Mouse (Mus musculus): Measurements from ENCODE around the gene Elavl4.

The Elavl4 gene

DNA sequence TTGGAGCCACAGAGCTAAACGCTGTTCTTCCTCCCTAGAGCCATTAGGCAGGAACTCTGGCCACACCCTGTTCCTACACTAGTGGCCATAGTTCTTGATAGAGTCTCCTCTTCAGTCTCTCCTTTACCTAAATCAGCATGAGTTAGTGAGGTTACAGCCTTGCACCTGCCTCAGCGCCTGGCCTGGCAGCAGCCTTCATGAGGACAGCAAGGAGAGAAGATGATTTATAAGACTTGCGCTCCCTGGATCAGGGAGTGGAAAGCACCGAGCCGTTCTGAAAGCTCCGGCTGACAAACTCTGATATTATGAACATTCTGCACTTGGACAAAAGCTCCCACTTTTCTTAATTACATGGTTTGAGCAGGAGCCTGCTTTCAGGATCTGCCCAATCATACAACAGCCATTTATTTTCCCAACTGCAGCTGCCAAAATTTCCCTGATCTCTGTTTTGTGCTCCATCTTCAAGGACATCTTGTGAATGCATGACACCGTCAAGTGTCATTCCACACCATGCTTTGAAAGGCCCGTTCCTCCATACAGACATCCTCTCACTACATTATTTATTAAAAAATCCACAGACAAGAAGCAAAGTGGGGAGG is 87.3 kb downstream of the Elavl4 start:
- DNase-seq (ENCODE audit: low spot score): no peak

DNA sequence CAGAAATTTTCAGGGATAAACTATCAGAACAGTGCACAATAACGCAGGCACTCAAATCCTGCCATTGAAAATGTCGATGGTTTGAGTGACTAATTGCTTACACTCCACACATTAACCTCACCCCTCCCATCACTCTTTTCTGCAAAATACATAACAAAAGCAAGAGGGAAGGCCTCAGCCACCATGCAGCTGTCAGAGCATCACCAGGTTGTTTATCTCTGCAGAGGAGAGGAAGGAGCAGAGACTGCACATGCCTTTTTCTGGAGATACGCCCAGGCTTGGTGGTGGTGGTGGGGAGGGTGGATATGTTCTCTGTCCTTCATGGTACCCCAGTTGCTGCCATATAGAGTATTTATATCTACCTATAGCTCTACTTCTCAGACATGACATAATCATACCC is 94.3 kb downstream of the Elavl4 start:
- DNase-seq (ENCODE audit: low spot score): no peak

GRCm38 (mm10) chr4:110255617-110256016 is 96.1 kb downstream of the Elavl4 start:
- no peak for DNase-seq (ENCODE audit: low spot score)

- DNase-seq (ENCODE audit: low spot score): no peak
Measured at GRCm38 (mm10) chr4:110250055-110250454, 101.7 kb downstream of the Elavl4 start.

DNA sequence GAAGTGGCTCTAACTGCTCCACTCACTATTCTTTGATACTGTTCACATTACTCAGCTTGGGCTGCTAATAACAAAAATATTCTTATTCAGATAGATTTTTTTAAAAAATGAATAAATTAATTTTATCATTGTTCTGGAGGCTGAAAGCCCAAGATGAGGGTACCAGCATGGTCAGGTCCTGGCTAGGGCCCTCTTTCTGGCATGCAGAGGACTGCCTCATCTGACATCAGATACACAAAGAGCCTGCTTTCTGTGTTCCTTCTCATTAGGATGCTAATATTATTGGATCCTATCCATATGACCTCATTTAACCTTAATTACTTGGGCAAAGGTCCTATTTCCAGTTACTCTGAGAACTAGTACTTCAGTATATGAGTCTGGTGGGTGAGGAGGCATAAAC is 108.8 kb downstream of the Elavl4 start:
- DNase-seq (ENCODE audit: low spot score): no peak

- no peak for DNase-seq (ENCODE audit: low spot score)
Measured at GRCm38 (mm10) chr4:110234554-110234953, 117.2 kb downstream of the Elavl4 start.

DNA sequence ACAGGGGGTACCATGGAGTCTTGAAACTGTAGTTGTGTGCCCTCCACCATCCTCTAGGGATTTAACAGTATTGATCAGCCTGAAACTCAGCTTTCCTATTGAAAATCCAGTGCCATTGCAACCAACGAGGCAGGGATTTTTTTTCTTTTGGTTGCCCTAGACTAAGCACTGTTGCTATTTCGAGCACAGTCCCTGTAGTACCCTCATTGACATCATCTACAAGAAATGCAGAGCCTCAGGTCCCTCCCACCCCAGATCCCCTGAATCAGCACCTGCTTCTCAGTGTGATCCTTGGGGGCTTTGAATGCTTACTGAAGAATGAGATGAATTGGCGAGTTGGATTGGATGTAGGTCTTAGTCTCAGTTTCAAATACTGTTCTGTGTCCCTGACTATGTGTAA is 119.4 kb downstream of the Elavl4 start:
- no peak for DNase-seq (ENCODE audit: low spot score)

- no peak for DNase-seq (ENCODE audit: low spot score)
Measured at GRCm38 (mm10) chr4:110231799-110232198, 119.9 kb downstream of the Elavl4 start.

DNA sequence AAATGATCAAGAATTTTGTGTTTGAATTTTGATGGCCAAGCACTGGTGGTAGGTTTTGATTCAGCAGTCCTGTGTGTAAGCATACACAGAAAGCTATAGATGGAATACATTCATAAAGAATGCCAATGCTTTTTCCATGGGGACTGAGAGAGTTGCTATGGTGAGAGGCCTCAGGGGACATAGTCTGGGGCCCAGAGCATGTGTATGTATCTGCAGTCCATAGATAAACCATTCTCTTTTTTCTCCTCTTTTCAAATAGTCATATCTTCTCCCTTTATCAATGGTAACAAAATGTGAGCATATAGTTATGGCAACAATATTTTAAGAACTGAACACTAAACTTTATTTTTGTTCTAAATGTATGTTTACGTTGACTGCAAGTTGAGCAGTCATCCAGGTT is 122.1 kb downstream of the Elavl4 start:
- no peak for DNase-seq (ENCODE audit: low spot score)

DNA sequence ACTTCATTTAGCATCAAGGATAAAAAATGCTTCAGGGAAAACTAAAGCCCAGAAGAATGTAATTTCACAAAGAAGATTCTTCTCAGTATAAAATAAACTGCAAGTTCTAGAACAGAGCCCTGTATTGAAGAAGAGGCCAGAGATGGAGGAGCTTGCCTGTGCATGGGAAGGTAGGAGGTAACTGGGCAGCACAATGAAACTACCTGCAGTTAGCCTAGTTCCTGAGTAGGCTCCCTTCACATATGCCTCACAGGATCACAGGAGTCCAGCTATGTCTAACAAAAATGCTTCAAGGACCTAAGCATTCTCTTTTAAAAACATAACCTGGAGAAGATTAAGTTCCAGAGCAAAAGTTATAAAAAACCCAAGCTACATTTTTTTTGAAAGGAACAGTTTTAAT is 122.5 kb downstream of the Elavl4 start:
- no peak for DNase-seq (ENCODE audit: low spot score)

DNA sequence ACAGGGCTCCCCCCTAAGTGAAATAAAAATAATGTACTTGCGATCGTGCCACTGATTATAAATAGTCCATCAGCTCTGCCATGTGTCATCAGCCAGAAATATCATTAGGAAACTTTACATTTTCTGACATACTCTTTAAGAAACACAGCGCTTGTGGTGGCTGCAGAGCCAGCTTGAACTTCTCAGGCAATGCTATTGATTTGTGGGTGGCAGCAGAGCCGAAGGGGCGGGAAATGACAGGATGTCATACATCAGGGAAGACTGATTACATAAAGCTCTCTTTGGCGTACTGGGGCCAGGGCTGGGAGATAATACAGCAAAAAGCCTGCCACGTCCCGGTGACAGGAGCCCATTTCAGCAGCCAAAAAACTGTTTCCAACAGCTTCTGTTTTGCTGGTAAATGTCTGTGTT is 124.1 kb downstream of the Elavl4 start:
- DNase-seq (ENCODE audit: low spot score): no peak

DNA sequence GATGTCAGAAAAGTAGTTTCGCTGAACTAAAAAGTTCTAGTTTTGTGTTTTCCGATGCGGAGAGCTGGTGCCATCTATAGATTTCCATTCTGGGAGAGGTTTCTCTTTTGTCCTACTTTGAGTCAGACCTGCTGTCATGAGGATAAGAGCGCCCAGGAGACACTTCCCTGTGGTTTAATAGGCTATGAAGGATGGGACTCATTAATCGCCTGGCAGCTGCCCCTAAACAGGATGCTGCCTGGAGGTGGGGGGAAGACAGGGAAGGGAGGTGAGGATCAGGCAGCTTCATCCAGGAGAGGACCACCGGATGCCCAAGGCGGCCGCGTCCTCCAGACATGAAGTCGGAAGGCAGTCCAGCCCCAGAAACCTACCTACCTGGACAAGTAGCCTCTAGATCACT is 126.2 kb downstream of the Elavl4 start:
- DNase-seq (ENCODE audit: low spot score): no peak

DNA sequence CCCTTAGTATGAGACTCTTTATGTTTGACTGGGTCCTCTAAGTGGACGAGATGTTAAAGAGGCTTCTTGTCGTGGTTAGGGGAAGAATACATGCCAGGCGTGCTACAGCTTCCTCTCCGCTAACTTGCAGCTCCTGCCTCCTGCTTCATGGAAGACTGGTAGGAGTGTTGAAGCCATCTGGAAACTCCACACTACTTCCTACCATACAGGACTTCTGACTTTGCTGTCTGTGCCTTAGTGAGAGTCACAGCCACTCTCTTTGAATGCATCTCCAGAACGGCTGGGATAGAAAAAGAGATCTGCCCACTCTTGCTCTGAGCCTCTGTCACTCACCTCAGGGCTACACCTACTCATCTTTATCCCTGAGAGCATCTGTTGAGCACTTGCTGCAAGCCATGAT is 132.9 kb downstream of the Elavl4 start:
- DNase-seq (ENCODE audit: low spot score): no peak

DNA sequence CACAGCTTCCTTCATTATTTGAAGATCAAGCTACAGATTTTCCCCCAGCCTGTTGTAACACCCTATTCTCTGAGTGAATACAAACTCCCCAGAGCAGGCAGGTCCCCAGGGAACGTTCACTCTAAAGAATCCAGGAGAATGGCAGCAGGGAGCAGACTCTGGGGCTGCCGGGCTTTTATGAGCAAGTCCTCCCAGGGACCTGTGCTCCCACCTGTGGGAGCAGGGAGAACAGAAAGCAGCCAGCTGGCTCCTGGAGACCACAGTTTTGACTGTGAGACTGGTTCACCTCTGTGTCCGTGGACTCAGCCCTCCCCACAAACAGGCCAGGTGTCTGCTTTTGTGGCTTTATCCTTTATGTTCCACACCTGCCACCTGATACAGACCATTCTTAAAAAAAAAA is 134.2 kb downstream of the Elavl4 start:
- DNase-seq (ENCODE audit: low spot score): no peak

- DNase-seq (ENCODE audit: low spot score): no peak
Measured at GRCm38 (mm10) chr4:110214543-110214942, 137.2 kb downstream of the Elavl4 start.

DNA sequence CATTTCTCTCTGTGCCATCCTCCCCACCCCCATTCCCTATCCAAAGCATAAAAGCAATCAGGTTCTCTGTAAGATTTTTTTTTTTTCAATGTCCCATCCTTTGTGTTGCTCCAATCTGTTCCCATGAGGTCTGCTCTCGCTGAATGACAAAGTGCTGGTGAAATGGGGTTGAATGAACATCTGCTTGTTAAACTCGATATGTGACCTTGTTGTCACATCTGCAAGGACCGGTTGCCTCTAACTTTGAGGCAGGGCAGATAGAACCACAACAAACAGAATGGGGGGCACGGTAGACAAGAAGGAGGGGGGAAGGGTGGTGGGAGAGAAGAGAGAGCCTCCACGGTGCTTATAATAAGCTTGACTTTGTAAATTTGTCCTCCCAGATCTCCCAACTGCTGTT is 138.0 kb downstream of the Elavl4 start:
- no peak for DNase-seq (ENCODE audit: low spot score)

DNA sequence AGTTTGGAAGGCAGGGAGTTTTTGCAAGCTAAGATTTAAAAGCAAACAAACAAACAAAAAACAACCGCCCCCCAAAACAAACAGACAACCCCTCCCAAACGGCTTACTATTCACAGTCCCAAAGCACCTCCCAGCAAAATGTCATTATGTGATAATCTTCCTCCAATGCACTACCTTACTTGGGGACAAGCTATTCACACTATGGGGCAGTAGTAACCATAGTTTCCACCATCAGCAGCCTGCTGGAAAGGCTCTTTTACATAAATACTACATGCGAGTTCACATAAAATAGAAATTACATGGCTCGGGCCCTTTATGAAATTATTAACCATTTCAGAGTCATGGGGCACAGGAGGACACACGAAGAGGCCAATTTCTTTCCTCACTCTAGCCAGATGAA is 141.5 kb downstream of the Elavl4 start:
- DNase-seq (ENCODE audit: low spot score): no peak

DNA sequence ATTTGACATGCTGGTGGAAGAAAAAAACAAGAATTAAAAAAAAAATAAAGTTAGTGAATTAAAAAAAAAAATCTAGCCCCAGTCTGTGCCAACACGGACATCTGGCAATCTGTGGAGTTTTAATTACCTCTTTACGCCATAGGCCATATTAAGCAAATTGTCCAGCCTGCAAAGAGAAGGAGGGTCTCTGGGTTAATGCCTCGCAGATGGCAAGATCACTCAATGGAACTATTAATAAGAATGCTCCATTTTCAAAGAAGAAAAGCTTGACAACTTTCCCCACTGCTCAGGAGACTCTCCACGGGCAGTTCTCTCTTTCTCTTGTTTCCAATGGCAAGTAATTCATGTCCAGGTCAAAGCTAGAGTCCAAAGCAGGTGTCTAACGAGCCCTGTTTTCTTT is 142.1 kb downstream of the Elavl4 start:
- DNase-seq (ENCODE audit: low spot score): no peak

DNA sequence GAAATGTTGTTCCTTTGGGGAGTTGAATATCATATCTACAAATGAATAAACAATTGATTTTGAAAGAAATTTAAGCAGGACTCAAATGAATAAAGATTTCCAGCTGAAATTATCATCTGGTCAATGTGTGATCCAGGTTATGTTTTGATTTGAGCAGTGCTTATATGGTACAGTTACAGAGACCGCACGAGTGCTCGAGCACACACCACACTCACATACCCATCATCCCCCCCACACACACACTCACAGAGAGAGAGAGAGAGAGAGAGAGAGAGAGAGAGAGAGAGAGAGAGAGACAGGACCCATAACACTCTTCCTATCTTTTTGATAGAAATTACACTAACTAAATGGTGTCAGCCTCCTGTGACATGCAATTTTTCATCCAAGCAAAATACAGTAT is 150.0 kb downstream of the Elavl4 start:
- DNase-seq (ENCODE audit: low spot score): no peak

DNA sequence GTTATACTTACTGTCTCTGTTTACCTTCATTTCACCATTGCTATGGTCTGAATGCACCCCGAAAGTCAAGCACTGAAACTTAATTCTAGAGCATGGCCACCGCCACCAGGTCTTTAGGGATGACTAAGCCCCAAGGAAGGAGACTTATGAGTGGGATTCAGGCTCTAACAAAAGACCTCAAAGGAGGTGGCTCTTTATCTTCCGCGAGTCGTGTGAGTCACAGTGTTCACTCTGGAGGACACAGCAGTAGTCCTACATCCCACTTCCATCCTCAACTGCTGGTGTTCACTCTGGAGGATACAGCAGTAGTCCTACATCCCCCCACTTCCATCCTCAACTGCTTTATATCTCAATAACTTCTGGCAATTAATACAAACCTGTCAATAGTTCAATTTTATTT is 151.8 kb downstream of the Elavl4 start:
- DNase-seq (ENCODE audit: low spot score): no peak

DNA sequence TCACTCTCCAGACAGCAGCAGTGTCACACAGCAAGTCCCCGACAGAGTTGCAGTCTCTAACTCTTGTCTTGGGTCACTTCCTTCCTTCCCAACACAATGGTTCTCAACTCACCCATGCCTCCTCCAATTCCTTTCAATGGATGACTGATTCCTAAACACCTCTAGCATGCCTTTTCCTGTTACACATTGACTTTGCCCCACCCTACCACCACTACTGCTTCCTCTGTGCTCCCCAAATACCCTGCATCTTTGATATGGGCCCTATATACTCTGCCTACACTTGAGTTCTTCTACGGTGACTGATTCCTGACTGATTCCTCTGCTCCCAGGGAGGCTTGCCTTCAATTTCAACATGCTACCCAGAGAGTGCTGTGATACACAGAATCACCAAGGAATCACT is 153.1 kb downstream of the Elavl4 start:
- DNase-seq (ENCODE audit: low spot score): no peak

DNA sequence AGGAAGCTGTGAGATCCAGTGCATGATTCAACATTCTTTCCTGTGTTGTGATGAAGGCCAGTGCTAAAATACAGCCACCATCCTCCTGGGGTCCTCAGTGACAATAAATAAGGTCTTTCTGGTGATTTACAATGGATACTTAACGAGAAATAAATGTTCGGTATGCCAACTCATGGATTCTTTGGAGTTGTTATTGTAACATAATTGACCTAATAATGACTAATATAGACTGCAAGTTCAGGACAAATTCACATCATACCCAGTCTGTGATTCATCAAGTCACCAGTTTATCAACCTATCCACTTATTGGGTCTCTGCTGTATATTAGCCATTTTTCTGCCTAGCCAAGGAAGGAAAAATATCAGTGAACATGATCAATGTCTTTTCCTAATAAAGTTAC is 174.4 kb downstream of the Elavl4 start:
- no peak for DNase-seq (ENCODE audit: low spot score)

GRCm38 (mm10) chr4:110172028-110172427 is 179.7 kb downstream of the Elavl4 start:
- no peak for DNase-seq (ENCODE audit: low spot score)

- no peak for DNase-seq (ENCODE audit: low spot score)
Measured at GRCm38 (mm10) chr4:110165217-110165616, 186.5 kb downstream of the Elavl4 start.

- no peak for DNase-seq (ENCODE audit: low spot score)
Measured at GRCm38 (mm10) chr4:110161600-110161999, 190.1 kb downstream of the Elavl4 start.
